Mouse (Mus musculus) ES-E14 (cell line): ENCODE measurements at regions not wholly inside any gene's neighbourhood (a gene's known extent, or its start where the extent isn't known, plus 50 kb on each side); places are given as distances from the start of the nearest gene placed in this dataset.
A peak's percentile ranks its signal among the peaks of the same experiment; 100 is the strongest.
"Not testable (repeated sequence)": the region's sequence is repeated elsewhere in the genome, so short reads cannot be mapped to it uniquely, and the experiment has no call there.

Source experiments
- DNase-seq: peaks from one replicate; pipeline ENCODE4 v3.0.0-alpha.2; 2013; ENCODE audit warnings: low read depth, low spot score
- H3K27ac ChIP-seq: 2 replicates; pipeline ENCODE4 v1.5.1; 2012; ENCODE audit warnings: low read depth, mild to moderate bottlenecking, low read length, moderate library complexity, mixed read lengths; ENCODE audit not compliant: poor library complexity, insufficient read depth, severe bottlenecking
- H3K36me3 ChIP-seq: 2 replicates; pipeline ENCODE4 v1.6.1; 2012; ENCODE audit warnings: mild to moderate bottlenecking, low read length, moderate library complexity, mixed read lengths; ENCODE audit not compliant: control insufficient read depth, poor library complexity, insufficient read depth, severe bottlenecking
- H3K4me1 ChIP-seq, 2 experiments: fragments of 150-350 bp in 1 of 2; sonication (generic) in 1 of 2; 2 replicates each; pipeline ENCODE4 v1.6.1; 2012; ENCODE audit warnings: low read length in 2 of 2, mild to moderate bottlenecking in 1 of 2, mixed read lengths in 1 of 2; ENCODE audit not compliant: control insufficient read depth in 2 of 2, insufficient read depth in 2 of 2, poor library complexity in 1 of 2
- H3K4me3 ChIP-seq, 2 experiments: fragments of 150-350 bp in 1 of 2; sonication (generic) in 1 of 2; 2 replicates each; pipeline ENCODE4 v1.5.1; 2012; ENCODE audit warnings: low read length in 2 of 2, low read depth in 1 of 2, mild to moderate bottlenecking in 1 of 2, mixed read lengths in 1 of 2; ENCODE audit not compliant: insufficient read depth in 1 of 2, poor library complexity in 1 of 2, severe bottlenecking in 1 of 2
- H3K9ac ChIP-seq: 2 replicates; pipeline ENCODE4 v1.6.1; 2012; ENCODE audit warnings: low read depth, mild to moderate bottlenecking, low read length, mixed read lengths; ENCODE audit not compliant: poor library complexity, insufficient read depth, severe bottlenecking
- H3K9me3 ChIP-seq: fragments of 150-350 bp; sonication (generic); 2 replicates; pipeline ENCODE4 v1.6.1; 2012; ENCODE audit warnings: low read depth, mild to moderate bottlenecking, low read length; ENCODE audit not compliant: control insufficient read depth, insufficient read depth
- CHD2 ChIP-seq: IDR thresholded peaks from 2 replicates; pipeline ENCODE4 v1.6.1; 2014; ENCODE audit warnings: mild to moderate bottlenecking, low read depth, low read length, inconsistent platforms
- HCFC1 ChIP-seq: IDR thresholded peaks from 2 replicates; pipeline ENCODE4 v1.6.1; 2012; ENCODE audit warnings: low read length, inconsistent platforms, borderline replicate concordance; ENCODE audit not compliant: insufficient read depth
- MAFK ChIP-seq: IDR thresholded peaks from 2 replicates; pipeline ENCODE4 v1.6.1; 2014; ENCODE audit warnings: mild to moderate bottlenecking, low read depth, low read length, inconsistent platforms; ENCODE audit not compliant: insufficient read depth
- ZC3H11A ChIP-seq: IDR thresholded peaks from 2 replicates; pipeline ENCODE4 v1.6.1; 2012; ENCODE audit warnings: low read depth, mild to moderate bottlenecking, inconsistent platforms, low read length, borderline replicate concordance
- ZNF384 ChIP-seq: IDR thresholded peaks from 2 replicates; pipeline ENCODE4 v1.6.1; 2012; ENCODE audit warnings: low read depth, low read length, inconsistent platforms
- in situ Hi-C, 2 experiments: fragments of 600-800 bp; cut with MboI; formaldehyde crosslinking; loops; one replicate each; pipeline ENCODE4 v1.15.1; 2025; ENCODE audit warnings: low sequenced_read_pairs in 2 of 2, inconsistent platforms in 1 of 2; ENCODE audit not compliant: unreplicated experiment in 2 of 2

DNA sequence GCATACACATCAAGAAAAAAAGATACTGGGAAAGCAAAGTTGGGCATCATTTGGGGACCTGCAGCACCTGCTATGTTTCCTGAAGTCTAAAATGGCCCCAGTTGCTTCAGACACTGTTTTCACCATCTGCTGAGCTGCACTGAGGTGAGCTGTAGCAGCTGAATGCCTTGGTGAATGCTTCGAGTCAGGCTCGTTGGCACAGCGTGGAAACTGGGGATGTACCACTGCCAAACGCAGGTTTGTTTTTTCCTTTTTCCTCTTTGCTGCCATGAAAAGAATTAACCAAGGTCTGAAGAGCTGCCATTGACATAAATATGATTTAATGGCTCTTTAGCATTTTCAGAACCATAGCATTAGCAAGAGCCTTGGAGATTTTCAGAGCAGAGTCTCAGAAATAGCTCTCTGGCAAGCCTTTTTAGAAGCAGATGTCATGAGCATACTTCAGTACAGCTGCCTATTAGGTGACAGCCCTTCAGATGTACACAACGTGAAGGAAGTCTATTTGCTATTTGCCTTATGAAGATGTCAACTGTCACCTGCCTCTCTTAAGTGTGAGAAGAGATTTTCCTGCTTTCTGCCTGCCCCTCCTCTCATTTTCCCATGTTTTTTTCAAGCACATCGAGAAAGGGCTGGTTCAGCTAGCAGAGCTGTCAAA, 155.4 kb downstream of the Dmrta1 start:
- Histone ChIP-seq H3K27ac (no peak overlapping the region), H3K4me1 (no peaks in the 10 kb centered on the region), H3K36me3 (no peaks in the 10 kb centered on the region), H3K4me3 (no peak overlapping the region), H3K9me3 (no peaks in the 10 kb centered on the region), H3K9ac (no peak overlapping the region)
- in situ Hi-C loops: no loop called here
- no peak for TF ChIP-seq ZNF384
- no peak for TF ChIP-seq HCFC1
- TF ChIP-seq CHD2: no peak
- no peak for TF ChIP-seq ZC3H11A
- no peak for TF ChIP-seq MAFK
- no peak for DNase-seq

DNA sequence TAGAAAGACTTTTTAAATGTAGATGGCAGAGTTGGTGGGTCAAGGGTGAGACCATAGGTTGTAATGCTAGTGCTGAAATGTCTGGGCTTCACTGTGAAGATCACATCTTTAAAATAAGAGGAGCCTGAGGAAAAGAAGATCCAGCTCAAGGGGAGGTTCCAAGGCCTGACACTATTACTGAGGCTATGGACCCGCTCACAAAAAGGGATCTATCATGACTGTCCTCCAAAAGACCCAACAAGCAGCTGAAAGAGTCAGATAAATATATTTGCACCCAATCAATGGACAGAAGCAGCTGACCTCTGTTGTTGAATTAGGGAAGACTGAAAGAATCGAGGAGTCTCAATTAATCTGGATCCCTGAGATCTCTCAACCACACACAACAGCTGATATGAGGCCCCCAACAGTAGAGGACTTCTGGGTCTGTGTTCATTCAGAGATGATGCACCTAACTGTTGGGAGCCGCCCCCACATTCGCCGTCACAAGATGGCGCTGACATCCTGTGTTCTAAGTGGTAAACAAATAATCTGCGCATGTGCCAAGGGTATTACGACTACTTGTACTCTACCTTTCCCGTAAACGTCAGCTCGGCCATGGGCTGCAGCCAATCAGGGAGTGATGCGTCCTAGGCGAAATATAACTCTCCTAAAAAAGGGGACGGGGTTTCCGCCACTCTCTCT, 196.3 kb downstream of the Dmrta1 start:
- in situ Hi-C loops, DNase-seq, H3K36me3 ChIP-seq, H3K9ac ChIP-seq, H3K27ac ChIP-seq, H3K4me3 ChIP-seq, H3K9me3 ChIP-seq, H3K4me1 ChIP-seq: not testable (repeated sequence)

GRCm38 (mm10) chr4:89876131-89876530, 196.9 kb downstream of the Dmrta1 start:
- H3K9me3 ChIP-seq, in situ Hi-C loops, H3K4me1 ChIP-seq, DNase-seq, H3K9ac ChIP-seq, H3K36me3 ChIP-seq, H3K27ac ChIP-seq, H3K4me3 ChIP-seq: not testable (repeated sequence)

- H3K27ac ChIP-seq: no peak overlapping the region
- in situ Hi-C loops: no loop called here
These were observed 201.8 kb downstream of the Dmrta1 start for GRCm38 (mm10) chr4:89881083-89881482.

DNA sequence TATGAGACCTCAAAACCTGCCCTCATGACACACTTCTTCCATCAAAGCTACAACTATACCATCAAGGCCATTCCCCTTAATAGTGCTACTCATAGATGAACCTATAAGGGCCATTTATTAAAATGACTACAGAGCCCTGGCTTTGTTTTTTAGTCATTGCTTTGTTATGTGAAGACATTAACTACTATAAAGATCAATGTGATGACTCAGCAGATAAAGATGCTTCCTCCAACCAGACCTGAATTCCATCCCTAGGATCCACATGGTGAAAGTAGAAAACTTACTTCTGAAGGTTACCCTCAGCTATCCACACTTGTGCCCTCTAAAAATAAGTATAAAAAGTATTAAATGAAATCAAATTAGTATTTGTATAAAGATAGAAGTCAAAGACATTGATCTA, 230.4 kb downstream of the Dmrta1 start:
- in situ Hi-C loops: no loop called here
- H3K9ac ChIP-seq: no peak overlapping the region
- no peaks in the 10 kb centered on the region for H3K9me3 ChIP-seq
- no peak for DNase-seq
- no peak overlapping the region for H3K27ac ChIP-seq
- H3K36me3 ChIP-seq: no peaks in the 10 kb centered on the region
- TF ChIP-seq MAFK: peak; percentile 78
- TF ChIP-seq ZNF384: no peak
- H3K4me1 ChIP-seq: no peaks in the 10 kb centered on the region
- no peak overlapping the region for H3K4me3 ChIP-seq

More at GRCm38 (mm10) chr4:89881083-89881482, 201.8 kb downstream of the Dmrta1 start:
- H3K9me3 ChIP-seq: no peaks in the 10 kb centered on the region
- H3K4me3 ChIP-seq: no peak overlapping the region
- H3K4me1 ChIP-seq: no peaks in the 10 kb centered on the region
- H3K36me3 ChIP-seq: no peaks in the 10 kb centered on the region
- no peak for DNase-seq
- H3K9ac ChIP-seq: no peak overlapping the region
- TF ChIP-seq MAFK: no peak
- no peak for TF ChIP-seq HCFC1
- TF ChIP-seq CHD2: no peak
